Mouse (Mus musculus): Measurements from ENCODE around the gene Acer3.

GRCm38 (mm10) chr7:98276263-98276662, 44.7 kb downstream of the Acer3 start:
- TF ChIP-seq CHD2 (IDR thresholded peaks at IDR 0.05; ENCODE audit: low read depth, low read length) = no peak
- no peak for TF ChIP-seq ZC3H11A (IDR thresholded peaks at IDR 0.05; ENCODE audit: borderline replicate concordance, low read depth, low read length)
- TF ChIP-seq MAFK (IDR thresholded peaks at IDR 0.05; ENCODE audit: insufficient read depth, low read depth, low read length) = no peak
- no peak for TF ChIP-seq ZNF384 (IDR thresholded peaks at IDR 0.05; ENCODE audit: low read depth, low read length)

Data from ES-E14 (cell line).